Mouse (Mus musculus) cortical plate, adult 2 months (tissue): Measurements from ENCODE around the gene Tas2r137.

Experiments
- CTCF ChIP-seq: fragments of 200-500 bp; IDR thresholded peaks from 2 replicates; pipeline ENCODE4 v1.5.1; 2011; ENCODE audit warnings: mild to moderate bottlenecking, control low read depth, low read length; ENCODE audit not compliant: insufficient read depth; ENCODE audit errors: extremely low read depth
- POLR2A ChIP-seq: fragments of 200-500 bp; IDR thresholded peaks from 2 replicates; pipeline ENCODE4 v1.6.1; 2011; ENCODE audit warnings: mild to moderate bottlenecking, low read length, control low read depth; ENCODE audit not compliant: insufficient read depth; ENCODE audit errors: extremely low read depth

DNA sequence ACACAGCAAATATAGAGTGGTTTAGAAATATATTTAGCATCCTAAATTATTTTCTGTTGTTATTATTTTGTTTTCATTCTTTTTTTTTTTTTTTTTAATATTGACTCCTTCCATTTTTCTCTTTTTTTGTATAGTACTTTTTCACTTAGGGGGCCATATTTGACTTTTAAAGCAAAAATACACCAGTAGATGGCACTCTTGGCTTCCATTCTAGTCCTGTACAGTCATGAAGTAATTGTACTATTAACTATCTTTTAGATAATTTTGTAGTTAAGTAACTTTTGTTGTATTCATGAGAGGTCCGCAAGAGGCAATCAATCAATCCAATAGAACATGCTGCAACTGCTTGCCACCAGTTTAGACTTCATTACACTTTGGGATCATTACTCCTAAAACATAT lies 11.3 kb upstream of the Tas2r137 start:
- no peak for TF ChIP-seq CTCF
- TF ChIP-seq POLR2A: no peak
